Mouse (Mus musculus): Measurements from ENCODE around the gene Acly.

- TF ChIP-seq EP300 (IDR thresholded peaks at IDR 0.05; ENCODE audit: low read depth) = no peak
- TF ChIP-seq CTCF (IDR thresholded peaks at IDR 0.05; ENCODE audit: low read depth) = no peak
These were observed 14.1 kb downstream of the Acly start for GRCm38 (mm10) chr11:100513716-100514115.
